Mouse (Mus musculus) erythroblast, adult 5-6 weeks (primary cell): Measurements from ENCODE around the gene Nr2c2ap. TPM values are rescaled to one million over a fixed set of nuclear protein-coding genes. Genes with fewer than 3 reads are reported as not detected.

Experiments used
- ATAC-seq: replicated peaks from 2 replicates; pipeline ENCODE4 v1.8.0; 2016; ENCODE audit warnings: moderate number of reproducible peaks, mild to moderate bottlenecking, moderate TSS enrichment, inconsistent platforms; ENCODE audit not compliant: poor library complexity, low FRiP score, severe bottlenecking
- total RNA-seq, 2 experiments: library from RNA; stranded (forward) in 1 of 2; stranded (reverse) in 1 of 2; fragments of 150-400 nt in 1 of 2; fragments of 200-764, 138-1000 nt in 1 of 2; gene quantifications; 2 replicates each; pipeline versions ENCODE4 v1.2.3 to v1.2.4; 2015 to 2017; ENCODE audit warnings: low replicate concordance in 2 of 2

Nr2c2ap gene
- total RNA-seq, 2 experiments from 2014 or later, result 1.4 to 5.4 TPM

GRCm38 (mm10) chr8:70118726-70119700, 12.1 kb upstream of the Nr2c2ap start:
- ATAC-seq, result no peak

GRCm38 (mm10) chr8:70120667-70121066, 10.5 kb upstream of the Nr2c2ap start, which contains the start of gene Ncan:
Ncan (minus strand) TSS chr8:70120873.
- ATAC-seq, result no peak

GRCm38 (mm10) chr8:70122863-70123262, 8.3 kb upstream of the Nr2c2ap start:
- 0 out of 2 replicates have a peak, but pooled peaks have one; percentile 40 for ATAC-seq

- no peak for ATAC-seq
Observed at GRCm38 (mm10) chr8:70124992-70125391, 6.1 kb upstream of the Nr2c2ap start.

- no peak for ATAC-seq
Observed at GRCm38 (mm10) chr8:70128435-70128834, 2.7 kb upstream of the Nr2c2ap start.

GRCm38 (mm10) chr8:70129309-70129952, 1.7 kb upstream of the Nr2c2ap start:
- ATAC-seq, result no peak

- no peak for ATAC-seq
Observed at GRCm38 (mm10) chr8:70130066-70130465, 1.1 kb upstream of the Nr2c2ap start.

- ATAC-seq, result no peak
Observed at GRCm38 (mm10) chr8:70134086-70134485, 3.0 kb downstream of the Nr2c2ap start.

GRCm38 (mm10) chr8:70134931-70135330, 3.8 kb downstream of the Nr2c2ap start:
- no peak for ATAC-seq

GRCm38 (mm10) chr8:70136591-70136990, 5.5 kb downstream of the Nr2c2ap start:
- ATAC-seq, result no peak

GRCm38 (mm10) chr8:70137890-70138289, 6.8 kb downstream of the Nr2c2ap start:
- ATAC-seq, result no peak

GRCm38 (mm10) chr8:70139026-70139857, 8.1 kb downstream of the Nr2c2ap start, which contains the start of the genes Rfxank, Borcs8 and Mef2b:
Rfxank (minus strand) TSS chr8:70139154.
Borcs8 (plus strand) TSS chr8:70139499.
Mef2b (plus strand) TSS chr8:70139711.
- peak; percentile 91 for ATAC-seq

- ATAC-seq, result no peak
Observed at GRCm38 (mm10) chr8:70139981-70140380, 8.8 kb downstream of the Nr2c2ap start.

GRCm38 (mm10) chr8:70147678-70148607, 16.8 kb downstream of the Nr2c2ap start:
- ATAC-seq, result no peak

GRCm38 (mm10) chr8:70150158-70150557, 19.0 kb downstream of the Nr2c2ap start:
- no peak for ATAC-seq

- ATAC-seq, result peak; percentile 89
Observed at GRCm38 (mm10) chr8:70152537-70153257, 21.6 kb downstream of the Nr2c2ap start.

GRCm38 (mm10) chr8:70157240-70157800, 26.2 kb downstream of the Nr2c2ap start:
- no peak for ATAC-seq
